Mouse (Mus musculus) heart, postnatal 0 days (tissue): Measurements from ENCODE around the gene Neurl3.

Experiments used
- CTCF ChIP-seq: IDR thresholded peaks from 2 replicates; pipeline ENCODE4 v1.5.1; 2016; ENCODE audit warnings: antibody characterized with exemption, control low read depth, low read depth
- EP300 ChIP-seq: IDR thresholded peaks from 2 replicates; pipeline ENCODE4 v1.6.1; 2016; ENCODE audit warnings: antibody characterized with exemption, low read depth

DNA sequence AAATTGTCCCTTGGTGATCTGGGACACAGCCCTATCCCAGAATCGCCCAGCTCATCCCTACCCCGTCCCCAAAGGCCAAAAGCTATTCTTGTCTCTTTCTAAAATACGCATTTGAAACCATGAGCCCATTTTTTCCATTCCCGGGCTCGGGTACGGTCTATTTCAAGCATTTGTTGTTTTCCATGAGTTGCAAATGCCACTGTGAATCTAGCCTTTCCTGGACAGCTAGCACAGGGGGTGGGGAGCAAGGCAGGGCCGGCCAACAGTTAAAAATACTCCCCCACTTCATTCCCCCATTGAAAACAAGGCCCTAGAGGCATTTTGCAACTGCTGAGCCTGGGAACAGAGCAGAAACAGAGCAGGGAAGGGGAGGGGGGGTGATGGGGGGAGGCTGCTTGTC lies 30.3 kb upstream of the Neurl3 start:
- no peak for TF ChIP-seq CTCF
- no peak for TF ChIP-seq EP300
